Mouse (Mus musculus): ENCODE data around the gene Pim3. TPM values are rescaled to one million over a fixed set of nuclear protein-coding genes. Genes with fewer than 3 reads are reported as not detected.

Pim3 gene
- polyA plus RNA-seq, 1 experiment from 2014 or later: 36.9 TPM

- DNase-seq (ENCODE audit: low spot score): peak; percentile 20
- Histone ChIP-seq H3K4me3 (no peak overlapping the region), H3K9me3 (replicated peaks) (no peaks in the 10 kb centered on the region), H3K27me3 (ENCODE audit: low read depth, poor library complexity, severe bottlenecking) (peaks cover 14% of the 10 kb centered on the region), H3K27ac (replicated peaks) (no peak overlapping the region), H3K36me3 (no peaks in the 10 kb centered on the region), H3K4me1 (peaks cover 33% of the 10 kb centered on the region)
- WGBS: 67% methylated on average over 10 of the region's 10 CpGs
Observed at GRCm38 (mm10) chr15:88840126-88840525, 21.9 kb upstream of the Pim3 start.

GRCm38 (mm10) chr15:88841160-88841559 is 20.8 kb upstream of the Pim3 start:
- DNase-seq (ENCODE audit: low spot score): no peak
- Histone ChIP-seq H3K36me3 (no peaks in the 10 kb centered on the region), H3K4me3 (no peak overlapping the region), H3K27ac (replicated peaks) (no peak overlapping the region), H3K27me3 (ENCODE audit: low read depth, poor library complexity, severe bottlenecking) (peaks cover 14% of the 10 kb centered on the region; the same call in 1 of the 2 replicates), H3K4me1 (peaks cover 33% of the 10 kb centered on the region), H3K9me3 (replicated peaks) (no peaks in the 10 kb centered on the region)
- 83% methylated on average over 2 of the region's 2 CpGs for WGBS

GRCm38 (mm10) chr15:88841580-88842299 is 20.2 kb upstream of the Pim3 start:
- H3K36me3 ChIP-seq: no peaks in the 10 kb centered on the region
- peaks cover 11% of the 10 kb centered on the region; the same call in 1 of the 2 replicates for H3K27me3 ChIP-seq (ENCODE audit: low read depth, poor library complexity, severe bottlenecking)
- no peak for DNase-seq (ENCODE audit: low spot score)
- peaks cover 30% of the 10 kb centered on the region for H3K4me1 ChIP-seq
- H3K9me3 ChIP-seq (replicated peaks): no peaks in the 10 kb centered on the region
- H3K4me3 ChIP-seq: no peak overlapping the region
- 85% methylated on average over 3 of the region's 3 CpGs for WGBS
- no peak overlapping the region for H3K27ac ChIP-seq (replicated peaks)

- WGBS: 81% methylated on average over 3 of the region's 3 CpGs
- Histone ChIP-seq H3K27ac (replicated peaks) (no peak overlapping the region), H3K36me3 (no peaks in the 10 kb centered on the region)
Observed at GRCm38 (mm10) chr15:88842300-88842673, 19.7 kb upstream of the Pim3 start.

GRCm38 (mm10) chr15:88843486-88844097 is 18.4 kb upstream of the Pim3 start:
- Histone ChIP-seq H3K4me1 (peaks cover 15% of the 10 kb centered on the region), H3K27ac (replicated peaks) (no peak overlapping the region), H3K4me3 (no peak overlapping the region), H3K9me3 (replicated peaks) (no peaks in the 10 kb centered on the region), H3K27me3 (ENCODE audit: low read depth, poor library complexity, severe bottlenecking) (peaks cover 9% of the 10 kb centered on the region; the same call in 1 of the 2 replicates), H3K36me3 (no peaks in the 10 kb centered on the region)
- 64% methylated on average over 8 of the region's 8 CpGs for WGBS
- DNase-seq (ENCODE audit: low spot score): no peak

More at GRCm38 (mm10) chr15:88842300-88842673, 19.7 kb upstream of the Pim3 start:
- DNase-seq (ENCODE audit: low spot score): no peak
- peaks cover 10% of the 10 kb centered on the region; the same call in 1 of the 2 replicates for H3K27me3 ChIP-seq (ENCODE audit: low read depth, poor library complexity, severe bottlenecking)
- no peaks in the 10 kb centered on the region for H3K9me3 ChIP-seq (replicated peaks)
- no peak overlapping the region for H3K4me3 ChIP-seq
- peaks cover 25% of the 10 kb centered on the region for H3K4me1 ChIP-seq

GRCm38 (mm10) chr15:88844966-88845365 is 17.0 kb upstream of the Pim3 start:
- no peaks in the 10 kb centered on the region for H3K36me3 ChIP-seq
- no peak overlapping the region for H3K4me3 ChIP-seq
- H3K4me1 ChIP-seq: peaks cover 7% of the 10 kb centered on the region
- WGBS: 90% methylated on average over 7 of the region's 7 CpGs
- no peaks in the 10 kb centered on the region for H3K9me3 ChIP-seq (replicated peaks)
- DNase-seq (ENCODE audit: low spot score): no peak
- no peak overlapping the region for H3K27ac ChIP-seq (replicated peaks)
- H3K27me3 ChIP-seq (ENCODE audit: low read depth, poor library complexity, severe bottlenecking): no peaks in the 10 kb centered on the region

- no peaks in the 10 kb centered on the region for H3K9me3 ChIP-seq (replicated peaks)
- no peak overlapping the region for H3K27ac ChIP-seq (replicated peaks)
- peaks cover 11% of the 10 kb centered on the region for H3K4me1 ChIP-seq
- H3K27me3 ChIP-seq (ENCODE audit: low read depth, poor library complexity, severe bottlenecking): no peaks in the 10 kb centered on the region
- no peak overlapping the region for H3K4me3 ChIP-seq
- 96% methylated on average over 1 of the region's 1 CpGs for WGBS
- no peak for DNase-seq (ENCODE audit: low spot score)
- no peaks in the 10 kb centered on the region for H3K36me3 ChIP-seq
Observed at GRCm38 (mm10) chr15:88848661-88849060, 13.3 kb upstream of the Pim3 start.

GRCm38 (mm10) chr15:88849621-88850020 is 12.4 kb upstream of the Pim3 start:
- peaks cover 17% of the 10 kb centered on the region for H3K4me1 ChIP-seq
- H3K4me3 ChIP-seq: no peak overlapping the region
- H3K9me3 ChIP-seq (replicated peaks): no peaks in the 10 kb centered on the region
- H3K27ac ChIP-seq (replicated peaks): no peak overlapping the region
- H3K27me3 ChIP-seq (ENCODE audit: low read depth, poor library complexity, severe bottlenecking): no peaks in the 10 kb centered on the region
- WGBS: 96% methylated on average over 2 of the region's 2 CpGs
- H3K36me3 ChIP-seq: no peaks in the 10 kb centered on the region
- DNase-seq (ENCODE audit: low spot score): no peak

- H3K4me3 ChIP-seq: no peak overlapping the region
- H3K27me3 ChIP-seq (ENCODE audit: low read depth, poor library complexity, severe bottlenecking): no peaks in the 10 kb centered on the region
- WGBS: 76% methylated on average over 10 of the region's 10 CpGs
- no peaks in the 10 kb centered on the region for H3K36me3 ChIP-seq
- DNase-seq (ENCODE audit: low spot score): no peak
- no peak overlapping the region for H3K27ac ChIP-seq (replicated peaks)
- H3K9me3 ChIP-seq (replicated peaks): no peaks in the 10 kb centered on the region
- H3K4me1 ChIP-seq: peaks cover 24% of the 10 kb centered on the region
Observed at GRCm38 (mm10) chr15:88850146-88850826, 11.7 kb upstream of the Pim3 start.

GRCm38 (mm10) chr15:88851076-88851475 is 10.9 kb upstream of the Pim3 start:
- no peak for DNase-seq (ENCODE audit: low spot score)
- no peaks in the 10 kb centered on the region for H3K36me3 ChIP-seq
- no peaks in the 10 kb centered on the region for H3K9me3 ChIP-seq (replicated peaks)
- H3K4me3 ChIP-seq: no peak overlapping the region
- peaks cover 30% of the 10 kb centered on the region for H3K4me1 ChIP-seq
- WGBS: 63% methylated on average over 3 of the region's 3 CpGs
- no peaks in the 10 kb centered on the region for H3K27me3 ChIP-seq (ENCODE audit: low read depth, poor library complexity, severe bottlenecking)
- peak overlapping the region; percentile 33; the same call in 1 of the 2 replicates for H3K27ac ChIP-seq (replicated peaks)

- 83% methylated on average over 10 of the region's 10 CpGs for WGBS
- Histone ChIP-seq H3K4me1 (peaks cover 30% of the 10 kb centered on the region), H3K27me3 (ENCODE audit: low read depth, poor library complexity, severe bottlenecking) (no peaks in the 10 kb centered on the region), H3K4me3 (no peak overlapping the region), H3K9me3 (replicated peaks) (no peaks in the 10 kb centered on the region), H3K36me3 (no peaks in the 10 kb centered on the region), H3K27ac (replicated peaks) (no peak overlapping the region)
- no peak for DNase-seq (ENCODE audit: low spot score)
Observed at GRCm38 (mm10) chr15:88851507-88852149, 10.4 kb upstream of the Pim3 start.

GRCm38 (mm10) chr15:88853106-88853505 is 8.9 kb upstream of the Pim3 start:
- 89% methylated on average over 9 of the region's 9 CpGs for WGBS
- H3K9me3 ChIP-seq (replicated peaks): no peaks in the 10 kb centered on the region
- no peaks in the 10 kb centered on the region for H3K27me3 ChIP-seq (ENCODE audit: low read depth, poor library complexity, severe bottlenecking)
- no peak for DNase-seq (ENCODE audit: low spot score)
- no peak overlapping the region for H3K27ac ChIP-seq (replicated peaks)
- no peak overlapping the region for H3K4me3 ChIP-seq
- no peaks in the 10 kb centered on the region for H3K36me3 ChIP-seq
- H3K4me1 ChIP-seq: peaks cover 30% of the 10 kb centered on the region

All from midbrain, embryonic 10.5 days (tissue).